Mouse (Mus musculus) Muller cell, postnatal 12 days (primary cell): ENCODE measurements around the gene Tprgl.
A peak's percentile ranks its signal among the peaks of the same experiment; 100 is the strongest.

ENCODE experiments used
- DNase-seq: peaks from one replicate; pipeline ENCODE4 v3.0.0-alpha.2; 2015; ENCODE audit errors: inconsistent ontology term

Gene Tprgl

DNA sequence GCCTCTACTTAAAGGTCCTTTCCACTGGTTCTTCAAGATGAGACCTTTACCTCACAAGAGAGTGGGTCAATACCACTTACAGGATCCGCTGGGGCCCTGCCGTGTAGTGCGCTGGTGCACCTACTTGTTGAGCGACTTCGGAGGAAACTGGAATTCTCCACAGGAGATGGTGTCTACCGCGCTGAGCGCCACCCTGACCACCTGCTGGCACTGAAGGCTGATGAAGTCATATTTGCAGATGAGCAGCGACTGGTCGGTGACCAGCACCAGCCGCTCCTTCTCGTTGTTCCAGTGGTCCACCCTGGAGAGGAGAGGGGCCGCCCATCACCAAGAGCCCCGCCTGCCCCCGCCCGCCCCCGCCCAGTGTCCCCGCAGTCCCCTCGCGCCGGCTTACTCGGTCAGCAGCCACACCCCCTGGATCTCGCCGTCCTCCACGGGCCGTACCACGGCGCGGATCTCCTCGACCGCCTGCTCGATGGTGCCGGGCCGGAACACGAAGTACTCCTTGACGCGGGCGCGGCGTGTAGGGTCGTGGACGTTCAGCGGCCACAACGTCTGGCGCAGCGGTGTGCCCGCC is 417 bp downstream of the Tprgl start:
- DNase-seq: peak; percentile 76

DNA sequence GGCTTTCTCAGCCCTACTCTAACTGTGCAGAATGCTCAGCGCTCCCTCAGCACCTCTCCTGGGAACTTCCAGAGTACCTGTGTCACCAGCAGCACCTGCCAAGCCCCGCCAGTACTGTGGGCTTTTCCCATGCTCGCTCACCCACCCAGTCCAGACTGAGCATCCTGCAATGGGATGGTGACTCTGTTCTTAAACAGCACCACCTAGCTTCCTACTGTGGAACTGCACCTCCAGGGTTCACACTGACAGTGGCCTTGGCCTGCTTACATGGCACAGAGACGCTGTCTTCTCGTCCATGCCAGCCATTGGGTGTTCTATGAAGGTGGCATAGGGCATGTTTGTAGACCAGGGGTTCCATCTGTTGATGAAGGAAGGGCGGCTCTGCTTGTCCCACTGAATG is 1.5 kb downstream of the Tprgl start:
- peak; percentile 67 for DNase-seq

DNA sequence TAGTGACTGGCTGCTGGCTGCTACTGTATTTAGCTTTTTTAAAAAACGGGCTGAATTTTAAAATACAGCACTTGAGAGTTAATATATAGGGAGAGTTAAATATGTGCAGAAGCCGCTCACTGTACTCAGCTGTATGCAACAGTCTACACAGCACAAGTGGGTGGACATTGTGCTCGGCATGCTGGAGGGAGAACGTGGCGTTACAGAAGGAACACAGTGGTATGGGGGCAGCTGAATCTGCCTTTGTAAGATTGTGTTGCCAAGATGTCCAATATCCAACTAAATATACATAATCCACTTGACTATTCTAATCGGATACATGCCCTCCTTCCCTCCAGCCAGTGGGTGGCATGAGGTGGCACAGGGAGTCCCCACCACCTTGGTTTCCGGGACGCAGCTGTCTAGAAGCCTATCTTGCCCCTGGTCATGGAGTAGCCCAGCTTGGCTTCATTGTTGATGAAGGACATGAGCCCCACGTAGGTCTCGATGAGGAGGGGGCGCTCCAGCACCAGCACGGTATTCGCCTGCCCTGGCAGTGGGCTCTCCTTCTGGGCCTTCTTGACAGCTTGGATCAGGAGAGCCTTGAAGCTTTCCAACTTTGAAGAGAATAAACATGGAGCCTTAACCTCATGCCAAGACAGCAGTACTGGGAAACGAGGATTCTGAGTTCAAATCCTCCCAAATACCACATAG is 2.4 kb downstream of the Tprgl start:
- no peak for DNase-seq

DNA sequence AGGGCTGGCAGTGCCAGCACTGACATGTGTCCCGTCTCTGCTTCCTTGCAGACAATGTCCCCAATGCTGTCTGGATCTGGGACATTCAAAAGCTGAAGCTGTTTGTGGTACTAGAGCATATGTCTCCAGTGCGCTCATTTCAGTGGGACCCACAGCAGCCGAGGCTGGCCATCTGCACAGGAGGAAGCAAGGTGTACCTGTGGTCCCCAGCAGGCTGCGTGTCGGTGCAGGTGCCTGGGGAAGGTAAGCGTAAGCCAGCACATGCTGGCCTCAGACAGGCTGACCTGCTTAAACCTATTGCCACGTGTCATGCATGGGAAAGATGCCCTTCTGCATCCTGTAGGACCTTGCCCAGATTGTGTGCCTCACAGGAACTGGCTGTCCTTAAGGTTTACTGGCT is 4.4 kb downstream of the Tprgl start:
- no peak for DNase-seq

DNA sequence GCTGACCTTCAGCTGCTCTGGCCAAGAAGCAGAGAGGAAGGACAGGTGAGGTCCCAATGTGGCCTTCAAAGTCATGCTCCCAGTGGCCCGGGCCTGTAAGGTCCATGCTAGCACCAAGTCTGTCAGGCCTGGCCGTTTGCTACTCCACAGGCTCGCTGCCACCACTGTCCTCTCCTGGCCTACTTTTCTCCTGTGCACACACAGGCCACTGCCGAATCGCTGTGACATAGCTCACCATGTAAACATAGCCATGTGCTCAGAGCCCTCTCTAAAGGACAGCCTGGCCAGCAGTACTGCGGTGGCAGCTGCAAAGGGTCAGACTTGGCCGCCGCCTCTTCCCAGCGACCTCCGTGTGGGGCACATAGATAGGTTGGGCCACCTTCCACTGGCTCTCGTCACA is 6.4 kb downstream of the Tprgl start:
- DNase-seq: no peak

DNA sequence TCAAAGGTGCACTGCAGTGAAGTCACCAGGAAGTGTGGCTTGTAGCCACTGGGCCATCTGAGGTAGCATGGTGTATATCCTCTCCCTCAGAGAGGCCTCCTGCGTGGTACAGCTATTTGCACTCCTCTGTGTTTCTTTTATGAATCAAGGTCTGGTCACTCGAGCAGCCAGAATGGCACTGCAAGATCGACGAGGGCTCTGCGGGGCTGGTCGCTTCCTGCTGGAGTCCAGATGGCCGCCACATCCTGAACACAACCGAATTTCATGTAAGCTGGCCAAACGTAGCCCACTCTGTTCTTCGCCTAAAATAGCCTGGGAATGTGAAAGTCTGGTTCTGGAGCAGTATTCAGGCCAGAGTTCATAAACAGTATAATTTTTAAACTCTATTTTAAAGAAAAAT is 14.1 kb downstream of the Tprgl start:
- no peak for DNase-seq

DNA sequence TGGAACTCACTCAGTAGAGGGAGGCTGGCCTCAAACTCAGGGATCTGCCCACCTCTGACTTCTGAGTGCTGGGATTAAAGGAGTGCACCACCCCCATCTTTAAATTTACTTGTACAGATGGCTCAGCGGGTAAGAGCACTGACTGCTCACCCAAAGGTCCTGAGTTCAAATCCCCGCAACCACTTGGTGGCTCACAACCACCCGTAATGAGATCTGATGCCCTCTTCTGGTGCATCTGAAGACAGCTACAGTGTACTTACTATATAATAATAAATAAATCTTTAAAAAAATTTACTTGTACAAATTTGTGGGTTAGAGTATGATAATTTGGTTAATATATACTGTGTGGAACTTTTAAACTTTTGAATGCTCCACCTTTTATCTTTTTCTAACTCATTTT is 15.8 kb downstream of the Tprgl start:
- no peak for DNase-seq

DNA sequence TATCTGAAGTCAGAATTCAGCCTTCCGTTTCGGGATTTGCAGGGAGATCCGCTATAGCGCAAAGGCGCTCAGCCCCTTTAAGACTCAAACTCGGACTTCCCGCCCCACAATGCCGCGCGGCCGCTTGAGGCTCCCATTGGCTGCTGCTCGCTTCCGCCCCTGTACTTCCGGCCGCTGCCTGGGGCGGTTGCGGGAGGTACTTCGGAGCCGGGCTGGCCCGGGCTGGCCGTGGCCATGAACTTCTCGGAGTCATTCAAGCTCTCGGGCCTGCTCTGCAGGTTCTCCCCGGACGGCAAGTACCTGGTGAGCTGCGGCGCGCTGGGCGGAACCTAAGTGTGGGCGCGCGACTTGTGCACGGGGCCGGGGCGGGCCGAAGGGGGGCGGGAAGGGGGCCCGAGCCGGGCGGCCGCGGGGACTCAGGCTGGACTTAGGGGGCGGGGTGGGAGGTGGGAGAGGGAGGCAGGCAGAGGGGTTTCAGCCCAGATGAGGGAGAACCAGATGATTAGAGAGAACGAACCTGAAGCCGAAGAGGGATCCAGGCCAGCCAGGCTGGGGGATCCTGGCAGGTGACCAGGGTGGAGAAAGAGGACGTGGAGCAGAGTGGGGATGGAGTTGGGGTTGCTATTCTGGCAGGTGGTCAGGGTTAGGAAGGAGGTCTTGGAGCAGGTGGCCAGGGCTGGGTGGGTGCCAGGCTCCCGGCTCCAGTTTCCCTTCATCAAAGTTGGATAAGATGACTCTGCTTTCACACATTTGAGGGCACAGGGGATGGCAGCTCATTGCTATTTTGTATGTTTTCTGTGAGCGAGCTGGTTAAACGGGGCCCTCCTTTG is 18.0 kb downstream of the Tprgl start, which contains the start of gene Wrap73:
Gene Wrap73, plus strand, starts transcription at position 162 of the 830 bp plus-strand sequence.
- DNase-seq: peak; percentile 94

DNA sequence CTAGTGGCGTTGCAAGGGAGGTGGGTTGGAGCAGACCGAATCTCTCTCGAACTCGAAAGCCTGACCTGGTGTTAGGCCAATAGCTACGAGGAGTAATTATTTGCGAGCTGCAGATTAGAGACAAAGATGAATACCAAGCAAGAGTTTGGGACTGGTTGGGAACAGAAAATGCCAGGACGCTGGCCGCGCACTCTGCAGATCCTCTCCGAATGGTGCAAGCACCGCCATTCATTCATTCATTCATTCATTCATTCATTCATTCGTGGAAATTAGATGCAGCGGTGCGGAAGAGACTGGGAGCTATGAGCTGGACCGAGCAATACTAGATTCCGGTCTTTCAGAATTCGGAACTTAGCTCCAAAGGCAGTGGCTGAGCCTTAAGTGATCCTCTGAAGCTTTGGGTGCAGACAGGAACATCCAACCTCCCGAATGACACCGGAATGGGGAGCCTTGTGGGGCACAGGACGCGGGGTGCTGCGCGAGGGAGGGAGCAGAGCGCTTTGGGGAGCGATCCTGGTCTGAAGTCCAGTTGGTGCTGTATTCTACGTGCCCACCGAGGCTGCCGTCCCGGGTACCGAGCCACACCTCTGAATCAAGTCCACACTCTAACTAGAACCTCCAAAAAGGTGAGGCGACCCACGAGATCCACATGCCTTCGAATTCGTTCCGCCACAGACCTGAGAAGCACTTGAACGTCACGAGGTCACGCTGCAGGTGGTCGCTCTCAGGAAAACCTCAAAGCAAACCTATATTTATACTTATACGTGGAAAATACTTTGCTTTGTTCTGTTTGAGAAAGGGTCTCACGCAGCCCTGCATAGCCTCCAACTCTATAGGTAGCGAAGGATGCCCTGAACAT is 19.2 kb downstream of the Tprgl start:
- DNase-seq: peak; percentile 12

DNA sequence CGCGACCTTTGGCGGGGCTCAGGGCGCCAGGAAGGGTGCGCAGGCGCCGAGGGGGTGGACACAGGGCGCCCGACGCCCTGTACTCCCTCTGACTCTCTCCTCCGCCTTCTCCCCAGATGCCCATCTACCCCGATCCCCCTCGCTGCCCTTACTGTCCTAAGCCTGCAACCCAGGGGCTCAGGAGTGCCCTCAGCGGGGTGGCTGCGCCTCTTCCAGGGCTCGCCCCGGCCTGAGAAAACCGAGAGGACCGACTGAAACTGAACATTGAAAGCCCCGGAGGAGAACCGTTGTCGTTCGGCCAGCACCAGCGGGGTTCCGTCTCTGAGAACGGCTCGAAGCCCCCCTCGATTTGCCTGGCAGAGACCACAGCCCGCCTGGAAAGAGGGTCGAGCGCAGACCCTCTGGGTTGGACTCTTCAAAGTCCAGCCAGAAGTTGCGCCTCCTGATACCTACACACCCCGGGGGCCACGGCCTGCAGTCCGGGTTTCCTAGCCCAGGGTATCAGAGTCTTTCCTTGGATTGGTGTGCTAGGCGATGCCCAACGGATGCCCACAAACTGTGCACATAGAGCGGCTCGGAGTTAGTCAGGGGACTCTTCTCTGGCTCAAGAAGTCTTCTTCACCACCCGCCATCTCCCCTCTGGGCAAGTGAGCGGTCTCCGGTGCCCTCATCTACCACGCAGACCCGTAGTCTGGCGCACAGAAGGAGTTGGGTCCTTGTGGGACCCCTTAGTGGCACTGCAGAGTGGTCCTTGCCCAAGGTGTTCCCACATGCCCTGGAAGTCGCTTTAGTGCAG is 20.1 kb downstream of the Tprgl start:
- DNase-seq: peak; percentile 20

DNA sequence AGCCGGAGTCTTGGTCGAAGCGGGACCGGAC is 20.5 kb downstream of the Tprgl start, which contains the start of gene Trp73:
Gene Trp73, minus strand, starts transcription at position 27 of the 31 bp plus-strand sequence.
- DNase-seq: no peak

DNA sequence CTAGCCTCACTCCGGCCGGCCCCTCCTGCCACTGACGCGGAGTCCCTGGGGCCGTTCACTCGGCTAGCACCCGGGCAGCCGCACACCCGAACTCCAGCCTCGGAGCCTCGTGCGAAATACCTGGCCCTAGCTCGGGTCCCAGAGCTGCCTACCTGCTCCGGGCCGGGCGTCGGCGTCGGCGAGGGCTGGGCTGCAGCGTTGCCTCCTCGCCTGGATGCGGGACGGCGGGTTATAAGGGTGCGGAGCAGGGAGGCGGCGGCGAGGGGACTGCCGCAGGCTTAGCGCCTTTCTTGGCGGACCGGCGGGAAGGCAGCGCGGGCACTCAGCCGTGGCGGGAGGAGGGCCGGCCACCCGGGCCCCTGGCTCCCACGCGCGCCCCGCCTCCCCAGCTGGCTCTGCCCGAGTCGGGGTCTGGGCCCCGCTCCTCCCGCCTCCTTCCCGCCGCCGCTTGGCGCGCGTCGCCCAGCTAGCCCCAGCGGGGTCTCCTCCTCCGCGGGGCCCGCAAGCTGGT is 20.7 kb downstream of the Tprgl start:
- DNase-seq: peak; percentile 35

DNA sequence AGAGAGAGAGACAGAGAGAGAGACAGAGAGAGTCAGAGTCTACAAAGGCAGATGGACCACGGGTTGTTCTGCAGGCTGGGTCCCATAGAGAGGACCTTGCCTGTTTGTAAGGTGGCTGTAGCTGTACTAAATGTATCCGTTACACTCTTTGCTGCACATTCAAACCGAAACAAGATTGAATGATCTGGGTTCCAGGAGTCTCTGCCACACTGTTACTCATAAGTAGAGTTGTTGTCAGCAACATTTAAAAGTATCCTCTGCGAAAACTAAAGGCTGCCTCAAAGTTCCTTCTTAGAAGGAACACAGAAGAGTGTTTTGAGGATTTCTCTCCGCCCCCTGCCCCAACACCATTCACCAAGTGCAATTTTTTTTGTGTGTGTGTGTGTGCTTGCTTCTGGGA is 23.3 kb downstream of the Tprgl start:
- DNase-seq: no peak

DNA sequence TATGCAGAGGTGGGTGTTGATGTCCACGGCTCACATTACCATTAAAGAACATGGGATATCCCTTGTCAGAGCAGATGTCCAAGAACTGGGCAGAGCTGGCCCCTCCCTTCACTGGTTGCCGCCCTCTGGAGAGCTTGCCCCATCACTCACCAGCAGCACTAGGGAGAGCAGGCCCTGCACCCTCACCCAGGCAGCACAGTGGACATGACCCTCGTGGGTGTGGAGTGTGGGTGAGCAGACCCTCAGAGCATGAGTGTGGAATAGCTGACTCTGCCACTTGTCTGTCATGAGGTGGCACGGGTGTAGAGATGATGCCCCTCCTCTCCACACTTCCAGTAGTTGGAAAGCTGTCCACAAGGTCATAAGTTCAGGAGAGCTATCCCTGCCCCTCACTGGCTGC is 25.7 kb downstream of the Tprgl start:
- no peak for DNase-seq

DNA sequence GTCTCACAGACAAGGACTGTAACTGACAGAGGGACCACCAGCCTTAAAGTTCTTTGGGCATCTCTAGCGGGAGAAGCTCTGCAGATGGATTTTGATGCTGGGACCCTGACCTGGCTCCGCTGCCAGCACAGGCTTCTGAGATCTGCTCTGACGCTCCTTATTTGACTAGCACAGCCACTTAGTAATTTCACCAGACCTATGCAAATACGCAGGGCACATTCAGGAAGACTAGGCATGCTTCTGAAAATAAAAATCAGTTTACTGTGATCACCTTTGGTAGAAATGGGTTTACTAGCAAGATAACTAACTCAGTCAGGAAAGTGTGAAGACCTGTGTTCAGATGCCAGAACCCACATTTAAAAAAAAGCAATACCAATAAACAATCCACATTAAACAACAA is 28.6 kb downstream of the Tprgl start:
- DNase-seq: no peak

DNA sequence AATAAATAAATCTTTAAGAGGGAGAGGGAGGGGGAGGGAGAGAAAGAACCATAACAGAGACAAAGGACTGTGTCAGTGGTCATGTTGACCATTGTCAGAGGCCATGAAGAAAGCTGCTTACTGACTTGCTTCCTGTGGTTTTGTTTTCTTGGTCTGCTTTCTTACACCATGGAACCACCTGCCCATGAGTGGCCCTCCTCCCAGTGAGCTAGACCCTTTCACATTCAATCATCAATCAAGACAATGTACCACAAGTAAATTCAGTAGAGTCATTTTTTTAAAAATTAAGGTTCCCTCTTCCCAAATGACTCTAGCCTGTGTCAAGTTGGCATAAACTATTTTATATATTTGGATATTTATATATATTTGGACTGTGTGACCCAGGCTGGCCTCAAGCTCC is 30.5 kb downstream of the Tprgl start:
- no peak for DNase-seq

DNA sequence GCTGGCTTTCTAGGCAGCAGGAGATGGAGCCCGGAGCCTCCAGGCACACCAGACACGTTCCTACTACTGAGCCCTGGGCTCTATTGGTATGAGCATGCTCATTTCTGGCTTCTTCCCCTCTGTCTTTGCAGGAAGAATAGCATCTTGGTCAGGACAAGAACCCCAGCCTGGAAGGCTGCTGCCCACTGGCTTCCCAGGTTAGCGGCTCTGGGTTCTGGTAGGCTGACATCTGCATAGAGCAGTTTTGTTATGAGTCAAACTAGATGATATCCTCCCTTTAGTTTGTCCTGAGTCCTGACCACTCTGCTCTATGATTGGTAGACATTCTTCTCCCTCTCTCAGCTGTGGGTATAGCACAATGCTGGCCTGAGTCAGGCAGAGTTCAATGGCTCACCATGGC is 33.2 kb downstream of the Tprgl start:
- DNase-seq: no peak

DNA sequence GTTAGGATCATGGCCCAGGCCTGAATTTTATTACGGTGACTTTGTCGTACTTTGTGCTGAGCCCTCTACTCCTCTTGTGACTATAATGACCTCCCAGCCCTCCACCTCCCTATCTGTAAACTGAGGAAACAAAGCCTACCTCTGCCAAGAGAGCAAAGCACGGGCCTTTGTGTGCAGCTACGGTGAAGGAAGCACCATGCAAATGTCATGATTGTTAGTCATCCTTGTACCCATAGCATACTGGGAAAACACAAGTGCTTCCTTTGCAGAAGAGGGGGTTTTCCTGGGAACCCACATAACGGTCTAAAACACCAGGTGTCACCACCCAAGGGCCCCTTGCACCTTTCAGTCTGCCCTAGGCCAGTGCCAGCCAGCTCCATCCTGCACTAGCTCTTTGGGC is 35.3 kb downstream of the Tprgl start:
- no peak for DNase-seq

DNA sequence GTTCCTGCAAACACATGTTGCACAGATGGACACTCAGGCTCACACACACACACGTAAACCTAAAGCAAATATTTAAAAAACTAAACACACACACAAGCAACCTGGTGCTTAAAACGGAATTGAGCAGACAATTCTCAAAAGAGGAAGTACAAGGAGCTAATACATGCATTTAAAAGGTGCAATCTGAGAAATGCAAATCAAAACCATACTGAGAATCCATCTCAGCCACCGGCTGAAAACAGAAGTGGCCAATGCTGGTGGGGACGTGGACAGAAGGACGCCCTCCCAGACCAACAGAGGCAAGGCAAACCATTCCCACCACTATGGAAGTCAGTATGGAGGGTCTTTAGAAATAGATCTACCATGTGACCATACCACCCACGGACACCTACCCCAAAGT is 36.9 kb downstream of the Tprgl start:
- no peak for DNase-seq

DNA sequence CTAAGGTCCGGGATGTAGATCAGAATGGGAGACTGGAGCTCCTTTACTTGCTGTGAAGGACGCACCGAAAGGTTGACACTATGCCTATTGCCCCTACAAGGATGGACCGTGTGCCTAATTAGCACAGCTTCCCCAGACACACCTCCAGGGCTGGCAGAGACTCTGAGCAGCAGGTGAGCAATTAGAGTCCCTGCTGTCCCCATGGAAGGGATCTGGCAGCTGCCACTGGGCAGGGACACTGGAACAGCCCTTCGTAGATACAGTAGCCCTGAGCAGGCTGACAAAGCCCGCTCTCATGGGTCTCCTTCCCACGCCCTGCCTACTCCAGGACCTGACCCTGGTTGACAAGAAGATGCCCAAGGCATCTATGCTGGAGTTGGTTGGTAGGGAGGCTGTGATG is 38.1 kb downstream of the Tprgl start:
- no peak for DNase-seq

DNA sequence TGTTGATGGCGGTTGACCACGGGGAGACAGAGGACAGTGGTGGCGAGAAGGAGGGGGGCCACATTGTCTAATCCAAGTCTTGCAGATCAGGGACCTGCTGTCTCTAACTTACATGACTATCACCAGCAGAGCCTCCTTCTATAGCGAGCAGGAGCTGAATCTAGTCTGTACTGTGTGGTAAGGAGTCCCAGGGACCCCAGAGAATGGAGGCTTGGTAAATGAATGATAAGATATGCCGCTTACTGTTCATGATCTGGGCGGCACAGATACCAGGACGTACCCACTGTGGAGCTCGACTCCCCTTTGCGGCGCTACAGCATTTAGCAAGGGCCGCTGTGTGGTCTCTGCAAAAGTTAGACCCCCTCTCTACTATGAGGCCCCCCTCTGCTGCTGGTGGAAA is 38.7 kb downstream of the Tprgl start:
- DNase-seq: no peak

DNA sequence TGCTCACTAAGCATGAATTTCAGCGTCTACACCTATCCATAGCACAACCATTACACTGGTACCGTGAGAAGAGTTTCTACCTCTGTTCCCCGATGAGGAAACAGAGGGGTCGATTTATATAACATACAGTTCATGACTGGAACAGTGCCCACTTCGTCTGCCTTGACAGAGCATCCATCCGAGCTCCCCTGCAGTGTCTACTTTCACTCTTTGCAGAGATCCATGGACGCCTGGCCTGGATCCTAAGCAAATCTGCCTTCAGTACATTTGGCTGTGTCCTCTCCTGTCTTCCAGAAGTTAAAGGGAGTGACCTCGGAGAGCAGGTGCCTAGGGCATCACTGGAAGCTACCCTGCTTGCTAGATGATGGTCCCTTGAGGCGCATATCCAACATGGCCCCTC is 41.3 kb downstream of the Tprgl start:
- no peak for DNase-seq
